Mouse (Mus musculus) c-Kit-positive CD71-positive TER-119-positive erythroid progenitor cells, embryonic 14.5 days (primary cell): ENCODE measurements around the gene E430018J23Rik.
"Not testable (repeated sequence)": the region's sequence is repeated elsewhere in the genome, so short reads cannot be mapped to it uniquely, and the experiment has no call there.

ENCODE experiments used
- DNase-seq: peaks from one replicate; pipeline ENCODE4 v3.0.0-alpha.2; 2013; ENCODE audit warnings: low spot score

E430018J23Rik gene

DNA sequence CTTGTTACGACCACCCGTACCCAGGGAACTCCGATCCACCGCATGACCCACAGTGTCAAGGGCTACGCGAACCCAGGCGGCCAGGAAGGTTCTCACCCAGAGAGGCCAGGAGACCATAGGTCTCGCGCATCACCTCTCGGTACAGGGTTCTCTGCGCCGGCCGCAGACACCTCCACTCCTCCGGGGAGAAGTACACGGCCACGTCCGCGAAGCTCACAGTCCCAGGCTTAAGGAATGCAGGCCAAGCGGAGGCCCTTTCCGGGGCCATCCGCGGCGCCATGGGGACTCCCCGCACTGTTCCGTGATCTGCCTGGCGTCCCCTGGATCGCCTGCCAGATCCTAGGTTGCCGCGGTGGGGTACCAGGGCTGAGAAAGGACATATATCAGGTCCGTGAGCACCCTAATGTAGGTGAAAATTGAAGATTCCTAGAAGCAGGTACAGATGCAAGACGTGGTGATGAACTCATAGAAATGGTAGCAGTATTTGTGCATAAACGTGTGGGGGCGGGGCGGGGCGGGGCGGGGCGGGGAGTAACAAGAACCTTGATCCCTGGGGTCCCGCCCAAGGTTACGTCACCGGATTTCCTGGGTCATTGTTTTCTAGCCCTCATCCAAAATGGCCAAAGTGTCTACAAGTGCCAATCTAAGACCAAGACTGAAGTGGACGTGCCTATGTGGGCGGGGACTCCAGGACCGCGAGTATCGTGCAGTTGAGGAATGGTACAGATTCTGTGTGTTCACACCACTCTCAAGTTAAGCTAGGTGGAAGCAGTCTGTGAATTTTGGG lies at the start of gene E430018J23Rik:
Gene E430018J23Rik (minus strand): TSS at position 473 of the 787 bp plus-strand sequence.
- peak; percentile 98 for DNase-seq

DNA sequence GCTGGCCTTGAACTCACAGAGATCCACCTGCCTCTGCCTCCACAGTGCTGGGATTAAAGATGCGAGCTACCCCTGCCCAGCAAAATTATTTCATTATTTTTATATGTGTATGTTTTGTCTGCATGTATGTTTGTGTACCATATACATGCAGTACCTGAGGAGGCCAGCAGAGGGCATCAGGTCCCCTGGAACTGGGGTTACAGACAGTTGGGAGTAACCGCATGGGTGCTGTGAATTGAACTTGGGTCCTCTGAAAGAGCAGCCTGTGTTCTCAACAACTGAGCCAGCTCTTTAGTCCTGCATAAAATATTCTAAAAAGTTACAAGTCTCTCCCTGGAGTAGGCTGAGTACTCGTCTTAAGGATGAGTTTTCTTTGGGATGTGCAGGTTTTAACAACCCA lies 44.3 kb upstream of the E430018J23Rik start:
- peak; percentile 24 for DNase-seq

DNA sequence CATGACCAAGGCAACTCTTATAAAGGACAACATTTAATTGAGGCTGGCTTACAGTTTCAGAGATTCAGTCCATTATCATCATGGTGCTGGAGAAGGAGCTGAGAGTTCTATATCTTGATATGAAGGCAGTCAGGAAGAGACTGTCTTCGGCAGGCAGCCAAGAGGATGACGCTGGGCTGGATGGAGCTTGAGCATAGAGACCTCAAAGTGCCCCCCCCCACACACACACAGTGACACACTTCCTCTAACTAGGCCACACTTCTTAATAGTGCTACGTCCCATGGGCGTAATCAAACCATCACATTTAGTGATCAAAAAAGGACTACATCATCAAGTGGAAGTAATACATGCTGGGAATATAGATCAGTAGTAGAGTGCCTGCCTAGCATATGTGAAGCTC lies 41.8 kb upstream of the E430018J23Rik start:
- no peak for DNase-seq

- DNase-seq = no peak
Measured at GRCm38 (mm10) chr7:127426354-127426753, 32.9 kb upstream of the E430018J23Rik start.

GRCm38 (mm10) chr7:127425911-127426310 lies 32.5 kb upstream of the E430018J23Rik start:
- no peak for DNase-seq

DNA sequence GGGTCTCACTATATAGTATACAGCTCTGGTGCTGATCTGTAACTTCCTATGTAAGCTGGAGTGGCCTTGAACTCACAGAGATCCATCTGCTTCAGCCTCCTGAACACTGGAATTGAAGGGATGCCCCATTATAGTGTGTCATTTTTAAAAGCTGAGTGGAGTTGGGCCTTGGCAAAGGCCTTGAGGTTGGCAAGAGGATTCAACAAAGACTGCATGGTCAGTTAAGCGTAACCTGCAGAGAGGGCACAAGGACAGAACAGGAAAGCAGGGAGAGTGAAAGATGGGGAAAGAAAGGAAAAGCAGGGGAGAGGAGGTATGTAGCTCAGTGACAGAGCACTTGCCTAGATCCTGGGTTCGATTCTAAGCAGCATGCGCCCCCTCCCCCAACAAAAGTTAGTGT lies 31.9 kb upstream of the E430018J23Rik start:
- no peak for DNase-seq

DNA sequence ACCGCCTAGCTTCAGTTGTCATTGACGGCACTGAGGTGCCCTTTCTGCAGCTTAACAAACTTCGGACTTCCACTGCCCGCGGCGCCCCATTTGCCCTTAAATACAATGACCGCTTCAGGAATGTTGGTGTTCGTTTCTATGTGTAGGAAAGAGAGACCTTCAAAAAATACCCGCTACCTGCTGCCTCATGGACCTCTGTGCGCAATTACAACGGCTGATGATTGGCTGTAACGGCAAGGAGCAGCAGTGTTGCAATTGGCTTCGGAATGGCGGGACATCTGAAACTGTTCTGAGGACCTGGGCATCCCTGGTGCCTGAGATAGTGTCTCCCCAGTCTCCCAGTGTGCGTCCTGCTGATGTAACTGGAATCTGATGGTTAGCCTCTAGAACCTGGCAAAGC lies 28.8 kb upstream of the E430018J23Rik start:
- DNase-seq = peak; percentile 57

- DNase-seq = peak; percentile 90
Measured at GRCm38 (mm10) chr7:127421388-127422191, 28.2 kb upstream of the E430018J23Rik start, which contains the start of gene Zfp688. Gene Zfp688, minus strand, starts transcription at chr7:127422068.

DNA sequence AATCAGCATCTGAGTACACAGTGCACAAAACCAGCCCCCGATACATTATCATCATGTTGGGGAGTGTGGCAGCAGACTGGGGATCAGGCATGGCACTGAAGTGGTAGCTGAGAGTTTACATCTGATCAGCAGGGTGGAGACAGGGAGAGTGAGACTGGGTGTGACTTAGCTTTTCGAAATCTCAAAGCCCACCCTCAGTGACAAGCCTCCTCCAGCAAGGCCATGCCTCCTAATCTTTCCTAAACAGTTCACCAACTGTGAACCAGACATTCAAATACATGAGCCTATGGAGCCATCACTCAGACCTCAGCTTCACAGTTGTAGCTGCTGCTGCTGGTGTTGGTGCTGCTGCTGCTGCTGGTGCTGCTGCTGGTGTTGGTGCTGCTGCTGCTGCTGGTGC lies 18.0 kb upstream of the E430018J23Rik start:
- DNase-seq = no peak

GRCm38 (mm10) chr7:127406002-127406987 lies 12.9 kb upstream of the E430018J23Rik start, which contains the start of gene Zfp764:
Gene Zfp764, minus strand, starts transcription at chr7:127406822.
- peak; percentile 79 for DNase-seq

DNA sequence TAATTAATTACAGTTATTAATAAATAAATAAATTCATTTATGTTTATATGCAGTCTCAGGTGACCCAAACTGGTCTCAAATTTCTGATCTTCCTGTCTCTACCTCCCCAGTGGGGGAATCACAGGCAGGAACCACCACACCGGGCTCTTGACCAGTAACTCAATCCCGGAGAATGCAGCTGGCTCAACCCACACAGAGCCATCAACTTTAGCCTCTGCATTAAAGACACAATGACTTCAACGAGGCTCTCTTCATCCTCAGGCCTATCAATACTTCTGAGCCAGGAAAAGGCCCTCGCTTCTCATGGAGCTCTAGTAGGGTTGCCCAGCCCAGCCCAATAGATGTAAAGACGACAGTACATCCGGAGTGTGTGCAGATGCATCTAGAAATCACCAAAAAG lies 10.7 kb upstream of the E430018J23Rik start:
- not testable (repeated sequence) for DNase-seq

DNA sequence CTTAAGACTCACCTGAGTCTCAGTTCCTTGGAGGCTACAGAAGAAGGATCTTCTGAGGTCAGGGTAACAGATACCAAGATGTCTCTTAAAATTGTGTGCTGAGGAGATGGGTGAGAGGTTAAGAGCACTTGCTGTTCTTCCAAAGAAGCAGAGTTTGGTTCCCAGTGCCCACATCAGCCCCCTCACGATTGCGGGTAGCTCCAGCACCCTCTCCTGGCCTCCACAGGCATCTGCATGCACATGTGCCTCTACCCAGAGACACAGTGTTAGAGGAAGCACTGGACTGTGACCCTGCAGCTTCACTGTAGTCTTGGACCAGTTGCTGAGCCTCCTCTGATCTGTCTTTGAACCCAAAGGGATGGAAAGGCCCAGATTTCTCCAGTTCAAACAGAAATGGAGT lies 9.6 kb upstream of the E430018J23Rik start:
- DNase-seq = no peak

- no peak for DNase-seq
Measured at GRCm38 (mm10) chr7:127400355-127400754, 6.9 kb upstream of the E430018J23Rik start.

DNA sequence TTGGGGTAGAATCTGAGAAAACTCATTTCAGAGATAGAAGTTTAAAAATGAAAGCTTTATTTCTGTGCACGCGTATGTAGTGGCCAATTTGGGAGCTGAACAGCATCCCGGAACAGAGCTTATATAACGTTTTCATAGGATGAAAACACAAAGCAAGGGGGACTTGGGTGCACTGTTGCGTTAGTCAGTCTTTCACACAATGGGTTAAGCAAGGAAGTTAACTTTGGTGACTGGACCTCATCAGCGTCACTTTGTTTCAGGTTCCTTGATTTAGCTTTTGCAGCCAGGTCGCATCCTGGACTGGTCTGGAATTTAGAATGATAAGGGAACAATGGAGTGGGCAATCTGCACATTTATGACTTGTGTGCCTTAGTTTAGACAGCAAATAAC lies 510 bp upstream of the E430018J23Rik start:
- DNase-seq = no peak

DNA sequence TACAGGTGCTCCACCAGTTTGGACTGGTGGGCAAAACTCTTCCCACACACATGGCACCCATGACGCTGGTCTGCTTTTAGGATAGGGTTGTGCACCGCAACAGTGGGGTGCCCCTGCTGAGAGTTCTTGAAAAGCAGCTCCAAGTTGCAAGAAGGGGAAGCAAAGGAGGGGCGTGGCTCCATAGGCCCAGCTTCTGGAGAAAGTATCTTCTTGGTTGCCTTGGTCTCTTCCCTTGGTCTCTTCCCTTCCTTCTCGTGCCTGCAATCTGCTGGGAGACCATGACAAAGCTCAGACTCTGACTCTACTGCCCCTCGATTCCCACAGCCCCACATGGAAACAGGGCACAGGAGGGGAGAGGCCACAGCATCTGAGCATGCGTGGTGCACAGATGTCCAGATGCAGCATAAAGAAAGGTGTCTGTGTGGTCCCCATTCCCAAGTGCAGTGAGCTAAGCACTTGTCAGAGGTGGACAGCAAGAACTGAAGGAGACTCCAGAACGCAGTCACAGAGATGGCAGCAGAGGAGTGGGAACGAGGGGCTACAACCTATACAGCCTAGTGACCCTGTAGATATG lies 1.1 kb downstream of the E430018J23Rik start:
- DNase-seq = no peak

GRCm38 (mm10) chr7:127391538-127391937 lies 1.9 kb downstream of the E430018J23Rik start:
- no peak for DNase-seq

GRCm38 (mm10) chr7:127390306-127390705 lies 3.1 kb downstream of the E430018J23Rik start:
- no peak for DNase-seq

GRCm38 (mm10) chr7:127388201-127388600 lies 5.2 kb downstream of the E430018J23Rik start:
- not testable (repeated sequence) for DNase-seq

- peak; percentile 92 for DNase-seq
Measured at GRCm38 (mm10) chr7:127386641-127387392, 6.6 kb downstream of the E430018J23Rik start, which contains the start of gene 9130019O22Rik. Gene 9130019O22Rik, minus strand, starts transcription at chr7:127387166.

GRCm38 (mm10) chr7:127385560-127385959 lies 7.9 kb downstream of the E430018J23Rik start:
- not testable (repeated sequence) for DNase-seq
